Mouse (Mus musculus): ENCODE measurements around the gene Myh14. TPM values are rescaled to one million over a fixed set of nuclear protein-coding genes. Genes with fewer than 3 reads are reported as not detected.

Gene Myh14
- total RNA-seq, 2 experiments from 2014 or later: 81.8 to 110 TPM

Other genes starting within 250 kb of the Myh14 start
- gene Lrrc4b, start 241.8 kb downstream of the Myh14 start, total RNA-seq (2021): 10 to 100 TPM; 20.5 to 21.6 TPM
- under 1 TPM; 0.65 to 0.75 TPM for gene Aspdh, start 205.5 kb downstream of the Myh14 start, total RNA-seq (2021)
- 100 to 1,000 TPM; 127 to 143 TPM for gene Josd2, start 202.9 kb downstream of the Myh14 start, total RNA-seq (2021)
- gene Emc10, start 174.3 kb downstream of the Myh14 start, total RNA-seq (2021): 10 to 100 TPM; 87.6 to 87.9 TPM
- gene Fam71e1, start 174.3 kb downstream of the Myh14 start, total RNA-seq (2021): 1 to 10 TPM; 3.1 to 3.2 TPM
- 10 to 100 TPM; 16.5 to 20.1 TPM for gene Mybpc2, start 146.2 kb downstream of the Myh14 start, total RNA-seq (2021)
- under 1 TPM; 0.31 to 0.51 TPM for gene Spib, start 138.8 kb downstream of the Myh14 start, total RNA-seq (2021)
- 10 to 100 TPM; 11.9 to 14.0 TPM for gene Pold1, start 122.0 kb downstream of the Myh14 start, total RNA-seq (2021)
- 10 to 100 TPM; 48.2 to 50.8 TPM for gene Nr1h2, start 116.9 kb downstream of the Myh14 start, total RNA-seq (2021)
- gene Napsa, start 98.5 kb downstream of the Myh14 start, total RNA-seq (2021): under 1 TPM; 0.43 to 0.78 TPM
- 1 to 10 TPM; 2.0 to 2.3 TPM for gene Kcnc3, start 80.2 kb downstream of the Myh14 start, total RNA-seq (2021)
- not detected for gene Izumo2, start 37.9 kb upstream of the Myh14 start, total RNA-seq (2021)
- 10 to 100 TPM; 25.3 to 26.7 TPM for gene Vrk3, start 77.6 kb upstream of the Myh14 start, total RNA-seq (2021)
- gene Zfp473, start 80.2 kb upstream of the Myh14 start, total RNA-seq (2021): under 1 TPM; 0.06 to 0.14 TPM
- gene Nup62, start 145.2 kb upstream of the Myh14 start, total RNA-seq (2021): 10 to 100 TPM; 21.9 to 28.9 TPM
- gene Il4i1, start 145.5 kb upstream of the Myh14 start, total RNA-seq (2021): under 1 TPM; 0.89 TPM
- gene Atf5, start 145.8 kb upstream of the Myh14 start, total RNA-seq (2021): 10 to 100 TPM; 54.3 to 62.0 TPM
- gene Akt1s1, start 178.1 kb upstream of the Myh14 start, total RNA-seq (2021): 10 to 100 TPM; 73.6 to 75.4 TPM
- gene Tbc1d17, start 178.2 kb upstream of the Myh14 start, total RNA-seq (2021): 10 to 100 TPM; 58.1 to 59.1 TPM
- gene Pnkp, start 186.3 kb upstream of the Myh14 start, total RNA-seq (2021): 10 to 100 TPM; 18.6 to 21.1 TPM
- 100 to 1,000 TPM; 158 to 183 TPM for gene Ptov1, start 198.9 kb upstream of the Myh14 start, total RNA-seq (2021)
- gene Med25, start 221.9 kb upstream of the Myh14 start, total RNA-seq (2021): 10 to 100 TPM; 76.9 to 81.1 TPM
- 10 to 100 TPM; 16.9 to 17.5 TPM for gene Fuz, start 225.2 kb upstream of the Myh14 start, total RNA-seq (2021)